Mouse (Mus musculus) embryo, embryonic 11 days (tissue): ENCODE data around the gene Tmem88.

Source experiments
- DNase-seq: peaks from one replicate; pipeline ENCODE4 v3.0.0-alpha.2; 2015

Gene Tmem88

DNA sequence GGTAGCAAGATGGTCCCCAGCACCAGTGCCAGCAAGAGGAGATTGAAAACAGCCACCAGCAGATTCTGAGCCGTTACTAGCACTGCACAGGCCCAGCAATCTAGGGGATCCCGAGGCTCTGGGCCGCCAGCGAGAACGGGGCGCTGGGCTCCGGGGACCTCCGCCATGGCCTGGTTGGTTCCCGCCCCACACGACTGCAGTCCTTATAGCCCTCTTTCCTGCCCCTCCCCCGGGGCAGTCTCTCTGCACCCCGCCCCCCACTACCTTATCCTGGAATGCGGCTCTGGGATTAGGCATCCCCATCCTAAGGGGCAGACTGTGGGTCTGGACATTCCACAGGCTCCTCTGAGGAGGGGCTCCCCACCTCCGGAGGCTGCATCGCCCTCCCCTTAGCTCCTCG lies at the start of gene Tmem88:
TSS of gene Tmem88 (minus strand) at position 176 of the 400 bp plus-strand sequence.
- peak; percentile 77 for DNase-seq

DNA sequence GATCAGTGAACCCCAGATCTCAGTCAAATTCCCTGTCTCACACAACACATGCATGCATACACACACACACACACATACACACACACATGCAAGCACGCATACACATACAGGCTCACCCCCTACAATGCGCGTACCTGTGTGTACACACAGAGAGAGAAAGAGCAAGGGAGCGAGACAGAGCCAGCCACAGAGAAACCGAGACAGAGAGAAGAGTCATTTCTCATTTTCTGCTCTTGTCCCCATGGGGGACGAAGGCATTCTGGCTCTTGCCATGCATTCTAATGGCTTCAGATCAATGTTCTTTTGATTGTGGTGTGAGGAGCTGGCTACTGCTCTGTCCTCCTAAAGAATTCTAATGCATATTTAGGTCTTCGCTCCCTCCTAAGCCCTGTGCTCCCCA lies 49.3 kb upstream of the Tmem88 start:
- no peak for DNase-seq

DNA sequence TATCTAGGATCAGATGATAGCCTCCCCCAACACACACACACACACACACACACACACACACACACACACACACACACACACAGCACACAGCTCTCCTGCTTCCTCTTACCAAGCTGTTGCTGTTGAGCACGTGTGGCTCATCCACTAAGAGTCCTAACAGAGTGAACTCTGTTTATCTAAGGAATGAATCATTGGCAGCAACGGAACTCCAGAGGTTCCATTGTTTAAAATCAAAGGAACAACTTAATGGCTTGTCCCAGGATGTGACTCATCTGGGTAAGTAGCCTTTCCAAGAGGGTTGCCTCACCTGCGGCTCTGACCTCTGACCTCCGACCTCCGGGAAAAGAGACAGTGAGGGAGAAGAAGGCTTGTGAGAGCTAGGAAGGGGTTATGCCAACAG lies 45.3 kb upstream of the Tmem88 start:
- no peak for DNase-seq

DNA sequence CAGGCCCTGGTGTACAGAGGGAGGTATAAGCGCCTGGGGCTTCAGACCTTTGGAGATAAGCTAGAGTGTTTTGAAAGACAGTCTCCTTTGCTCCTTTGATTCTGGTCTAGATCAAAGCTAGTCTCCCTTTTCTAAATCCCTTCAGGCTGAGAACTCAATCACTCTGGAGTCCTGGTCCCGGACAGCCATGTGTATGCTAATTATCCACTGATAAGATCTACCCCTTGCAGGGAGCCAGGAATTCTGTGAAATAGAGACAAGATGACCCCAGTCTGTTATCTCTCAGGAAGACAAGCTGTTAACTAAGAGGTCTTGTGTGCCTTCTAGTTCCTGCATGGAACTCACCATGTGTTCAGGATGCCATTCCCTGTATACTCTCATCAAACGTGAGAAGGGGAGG lies 39.3 kb upstream of the Tmem88 start:
- no peak for DNase-seq

DNA sequence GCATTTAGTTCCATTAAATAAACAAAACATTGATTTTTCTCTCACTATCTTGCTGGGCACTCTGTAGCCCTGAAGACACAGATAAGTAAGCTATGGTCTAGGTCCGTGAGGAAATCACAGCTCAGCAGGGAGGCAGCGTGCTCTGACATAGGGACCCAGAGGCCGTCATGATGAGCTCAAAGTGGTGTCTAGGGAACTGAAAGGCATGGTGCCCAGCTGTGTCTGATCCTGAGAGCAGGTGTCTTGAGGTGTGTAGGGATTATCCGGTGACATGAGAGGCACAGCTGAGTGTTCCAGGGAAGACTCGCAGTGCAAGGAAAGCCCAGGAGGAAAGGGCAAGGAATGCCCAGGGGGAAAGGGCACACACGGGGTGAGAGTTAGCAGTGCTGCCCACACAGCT lies 35.2 kb upstream of the Tmem88 start:
- no peak for DNase-seq

DNA sequence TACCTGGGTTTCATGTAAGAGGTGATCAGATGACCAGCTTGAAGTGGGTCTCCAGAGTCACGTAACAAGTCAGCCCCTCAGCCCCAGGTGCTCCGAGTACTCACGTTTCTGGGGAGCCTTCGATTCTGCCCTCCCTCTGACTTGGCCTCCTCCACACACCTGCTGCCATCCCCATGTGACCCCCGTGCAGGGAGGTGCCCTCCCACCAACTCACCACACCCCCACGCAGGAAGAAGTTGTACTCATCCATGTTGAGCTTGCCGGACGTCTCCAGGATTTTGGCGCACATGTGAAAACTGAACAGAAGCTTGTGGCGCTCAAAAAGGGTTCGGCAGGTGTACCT lies 34.6 kb upstream of the Tmem88 start:
- DNase-seq, result no peak

DNA sequence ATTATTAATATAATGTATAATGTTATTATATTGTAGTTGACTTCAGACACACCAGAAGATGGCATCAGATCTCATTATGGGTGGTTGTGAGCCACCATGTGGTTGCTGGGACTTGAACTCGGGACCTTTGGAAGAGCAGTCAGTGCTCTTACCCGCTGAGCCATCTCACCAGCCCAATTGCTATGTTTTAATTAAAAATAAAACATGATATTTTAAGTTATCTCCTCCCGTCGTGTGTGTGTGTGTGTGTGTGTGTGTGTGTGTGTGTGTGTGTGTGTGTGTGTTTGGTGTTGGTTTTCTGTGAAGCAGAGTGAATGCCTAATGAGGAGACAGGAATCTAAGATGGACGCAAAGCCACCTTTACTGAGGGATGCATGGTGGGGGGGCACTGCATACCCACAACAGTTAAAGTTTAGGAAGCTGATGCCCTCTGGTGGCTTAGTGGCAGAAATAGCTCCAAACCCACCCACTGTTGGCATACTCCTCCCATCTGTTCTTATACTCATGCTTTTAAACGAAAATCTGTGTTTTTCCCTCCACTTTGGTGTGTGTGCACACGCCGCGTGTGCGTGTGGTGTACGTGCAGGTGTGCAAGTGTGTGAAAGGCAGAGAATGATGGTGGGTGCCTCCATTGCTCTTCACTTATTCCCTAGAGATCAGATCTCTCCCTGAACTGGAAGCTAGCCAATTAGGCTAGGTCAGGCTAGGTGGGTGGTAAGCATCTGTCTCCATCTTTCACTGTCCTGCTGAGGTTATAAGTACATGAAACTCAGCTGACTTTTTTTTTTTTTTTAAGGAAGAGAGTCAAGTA lies 34.0 kb upstream of the Tmem88 start:
- peak; percentile 91 for DNase-seq

DNA sequence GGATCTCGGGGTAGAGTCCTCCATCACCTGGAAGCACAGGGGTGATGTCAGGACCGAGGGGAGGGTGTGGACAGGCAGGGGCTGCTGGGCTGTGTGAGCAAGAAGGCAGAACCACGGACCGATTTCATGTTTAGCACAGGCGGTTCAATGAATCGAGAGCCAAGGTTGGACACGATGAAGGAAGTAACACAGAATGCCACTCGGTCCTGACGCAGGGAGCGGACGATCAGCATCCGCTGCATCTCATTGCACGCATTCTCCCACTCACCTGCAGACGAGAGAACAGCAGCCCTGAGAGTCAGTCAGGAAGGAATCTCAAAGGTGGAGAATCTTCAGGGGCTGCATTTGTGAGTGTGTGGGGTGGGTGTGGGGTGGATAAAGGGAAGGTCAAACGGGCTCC lies 32.6 kb upstream of the Tmem88 start:
- DNase-seq, result no peak

DNA sequence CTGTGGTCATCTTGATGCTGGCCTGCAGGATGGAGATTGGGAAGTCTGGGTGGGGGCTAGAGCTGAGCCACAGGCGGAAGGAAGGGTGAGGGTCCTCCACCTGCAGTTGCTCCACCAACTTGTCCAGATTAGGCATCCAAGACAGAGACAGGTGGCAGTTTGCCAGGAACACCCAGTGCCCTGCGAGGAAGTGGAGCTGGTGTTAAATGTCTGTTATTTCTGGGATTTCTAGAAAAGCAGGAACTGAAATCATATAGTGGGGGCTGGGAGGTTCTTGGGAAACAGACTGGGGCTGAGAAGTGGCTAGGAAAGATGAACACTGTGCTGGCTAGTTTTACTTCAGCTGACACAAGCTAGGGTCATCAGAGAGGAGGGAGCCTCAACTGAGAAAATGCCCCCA lies 31.3 kb upstream of the Tmem88 start:
- no peak for DNase-seq

DNA sequence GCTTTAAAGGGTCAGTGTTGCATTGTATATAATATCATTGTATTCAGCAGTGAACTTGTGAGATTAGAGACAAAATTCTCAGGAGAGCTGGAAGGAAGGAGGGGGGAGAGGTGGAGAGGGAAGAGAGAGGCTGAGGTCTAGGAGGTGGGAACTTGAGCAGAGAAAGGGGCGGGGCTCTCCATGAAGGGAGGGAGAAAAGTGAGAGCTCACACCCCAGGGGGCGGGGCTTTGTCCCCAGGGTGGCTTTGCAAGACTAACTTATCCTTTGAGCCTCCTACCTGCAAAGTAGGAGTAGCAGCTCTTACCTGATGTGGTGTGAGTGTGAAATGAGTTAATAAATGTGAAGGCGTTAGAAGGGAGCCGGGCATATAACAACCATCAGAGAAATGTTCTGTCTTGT lies 30.7 kb upstream of the Tmem88 start:
- peak; percentile 61 for DNase-seq

DNA sequence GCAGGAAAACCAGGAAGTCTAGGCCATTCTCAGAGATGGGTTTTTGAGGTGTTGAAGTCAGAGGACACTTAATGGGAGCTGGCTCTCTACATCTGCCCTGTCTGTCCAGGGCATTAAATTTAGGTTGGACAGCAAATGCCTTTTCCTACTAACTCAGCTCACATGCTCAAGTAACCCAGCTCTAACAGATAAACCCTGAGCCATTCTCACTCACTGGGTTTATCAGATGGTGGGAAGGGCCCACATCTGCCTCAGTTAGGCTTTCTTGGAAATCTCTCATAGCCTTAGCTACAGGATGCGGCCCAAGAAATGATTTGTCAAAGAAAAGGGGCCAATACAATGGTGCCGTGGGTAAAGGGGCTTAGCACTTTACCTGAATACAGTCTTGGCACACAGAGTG lies 28.2 kb upstream of the Tmem88 start:
- no peak for DNase-seq

DNA sequence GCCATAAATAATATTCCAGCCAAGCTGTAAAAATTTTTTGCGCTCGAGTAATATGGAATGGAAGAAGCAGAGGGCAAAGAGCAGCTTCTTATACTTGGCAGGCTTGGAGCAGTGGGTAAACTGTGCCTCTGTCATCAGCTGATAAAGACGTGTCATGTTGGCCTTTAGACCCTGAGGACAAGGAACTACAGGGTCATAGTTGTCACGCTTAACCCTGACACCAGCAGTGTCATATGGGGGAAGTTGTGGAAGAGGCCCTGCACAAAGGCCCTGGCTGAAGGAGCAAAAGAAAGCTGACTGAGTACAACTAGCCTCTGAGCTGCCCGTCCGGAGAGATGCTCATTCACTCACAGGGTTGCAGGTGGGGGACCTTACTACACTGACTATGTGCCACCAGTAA lies 25.9 kb upstream of the Tmem88 start:
- no peak for DNase-seq

DNA sequence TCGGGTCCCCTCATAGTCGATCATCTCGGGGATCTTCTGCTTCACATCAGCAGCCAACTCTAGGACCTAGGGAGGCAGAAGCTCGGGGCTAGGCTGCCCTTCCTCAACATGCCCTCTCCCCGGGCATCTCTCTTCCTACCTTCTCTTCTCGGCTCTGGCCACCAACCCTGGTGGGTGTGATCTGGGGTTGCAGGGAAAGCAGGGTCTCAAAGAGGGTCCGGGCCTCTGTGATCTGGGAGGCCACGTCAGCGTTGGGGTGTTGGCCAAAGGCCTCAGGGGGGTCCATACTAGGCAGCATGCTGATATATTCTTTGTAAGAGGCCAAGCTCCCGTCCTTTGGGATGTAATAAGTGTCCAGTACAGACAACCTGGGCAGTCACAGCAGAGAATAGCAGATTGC lies 24.8 kb upstream of the Tmem88 start:
- DNase-seq, result no peak

DNA sequence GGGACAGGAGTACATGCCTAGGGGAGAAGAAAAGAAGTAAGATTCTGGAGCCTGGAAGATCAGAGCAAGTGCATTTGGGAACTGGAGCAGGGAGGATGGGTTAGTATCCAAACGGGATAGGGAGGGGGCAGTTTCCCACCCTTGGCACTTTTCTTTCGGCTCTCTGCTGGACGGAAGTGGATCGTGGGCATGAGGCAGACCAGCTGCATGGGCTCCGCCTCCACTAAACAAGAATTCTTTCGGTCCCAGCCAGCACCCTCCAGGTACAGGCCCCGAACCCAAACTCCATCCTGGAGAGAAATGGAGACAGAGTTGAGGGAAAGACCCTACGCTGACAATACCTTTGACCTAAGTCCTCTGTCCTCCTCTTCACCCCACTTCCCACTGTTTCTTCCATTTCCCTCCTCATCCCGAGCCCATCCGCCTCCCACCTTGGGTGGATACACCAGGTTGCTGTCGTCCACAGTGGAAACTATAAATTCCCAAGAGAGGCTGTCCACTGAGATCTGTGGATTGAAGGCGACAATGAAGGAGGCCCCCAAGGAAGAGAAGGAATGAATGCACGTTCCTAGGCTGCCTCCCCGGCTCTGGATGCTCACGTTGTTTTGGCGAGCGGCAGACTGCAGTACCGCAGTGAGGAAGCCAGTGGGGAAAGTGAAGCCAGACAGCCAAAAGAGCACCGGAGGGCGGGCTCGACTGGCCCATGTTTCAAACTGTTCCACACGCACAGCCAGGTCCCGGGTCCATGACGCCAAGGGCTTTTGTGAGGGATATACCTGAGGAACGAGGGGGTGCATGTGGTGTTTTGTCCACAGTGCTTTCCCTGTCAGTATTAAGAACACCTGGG lies 23.3 kb upstream of the Tmem88 start:
- DNase-seq, result peak; percentile 42

DNA sequence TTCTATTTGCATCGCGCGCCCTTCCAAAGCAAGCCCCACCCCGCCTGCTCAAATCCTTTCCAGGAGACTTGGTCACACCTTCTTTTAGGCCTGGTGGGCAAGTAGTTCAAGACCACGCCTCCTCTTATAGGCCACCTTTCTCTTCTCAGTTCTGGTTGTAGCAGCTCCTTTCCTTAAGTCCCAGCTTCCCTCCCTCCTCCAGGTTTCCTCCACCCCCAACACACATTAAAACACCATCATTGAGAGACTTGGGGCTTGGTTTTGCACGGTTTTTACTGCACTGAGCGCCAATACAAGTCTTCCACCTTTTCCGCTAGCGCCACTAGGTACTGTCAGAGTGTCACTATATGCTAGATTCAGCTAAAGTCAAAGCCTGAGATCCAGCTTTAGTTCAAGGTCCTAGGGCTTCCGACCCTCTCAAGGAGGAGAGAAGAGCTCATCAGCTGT lies 22.5 kb upstream of the Tmem88 start:
- no peak for DNase-seq

DNA sequence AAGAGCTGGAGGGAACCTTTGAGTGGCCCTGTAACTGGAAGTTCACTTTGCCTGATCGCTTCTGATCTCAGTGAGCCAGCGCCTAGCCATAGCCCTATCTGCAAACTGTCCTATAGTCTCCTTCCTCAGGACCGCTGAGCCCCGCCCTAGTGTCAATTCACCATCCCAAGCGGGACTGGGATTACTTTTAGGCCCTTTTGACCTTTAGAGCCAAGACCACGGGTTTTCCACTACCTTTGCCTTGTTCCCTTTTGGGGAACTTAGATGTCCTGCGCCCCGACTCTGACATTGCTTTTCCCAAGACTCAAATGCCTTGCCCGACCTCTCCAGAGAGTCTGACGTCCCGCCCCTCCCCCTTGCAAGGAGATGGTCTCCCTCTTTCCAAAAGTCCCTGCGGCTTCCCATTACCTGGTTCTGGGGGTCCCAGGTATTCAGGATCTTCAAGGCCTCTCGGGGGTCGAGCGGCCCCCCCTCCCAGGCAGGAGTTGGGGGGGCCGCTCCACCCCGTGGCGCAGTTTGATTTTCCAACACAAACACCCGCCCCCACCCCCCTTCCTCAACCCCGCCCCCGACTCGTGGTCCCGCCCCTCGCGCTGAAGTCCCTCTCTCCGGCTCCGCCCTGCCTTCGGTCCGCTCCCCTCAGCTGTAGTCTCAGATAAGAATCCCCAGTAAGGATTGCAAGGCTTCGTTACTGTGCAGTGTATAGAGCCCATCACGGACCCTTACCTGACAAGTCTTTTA lies 21.9 kb upstream of the Tmem88 start:
- peak; percentile 78 for DNase-seq

DNA sequence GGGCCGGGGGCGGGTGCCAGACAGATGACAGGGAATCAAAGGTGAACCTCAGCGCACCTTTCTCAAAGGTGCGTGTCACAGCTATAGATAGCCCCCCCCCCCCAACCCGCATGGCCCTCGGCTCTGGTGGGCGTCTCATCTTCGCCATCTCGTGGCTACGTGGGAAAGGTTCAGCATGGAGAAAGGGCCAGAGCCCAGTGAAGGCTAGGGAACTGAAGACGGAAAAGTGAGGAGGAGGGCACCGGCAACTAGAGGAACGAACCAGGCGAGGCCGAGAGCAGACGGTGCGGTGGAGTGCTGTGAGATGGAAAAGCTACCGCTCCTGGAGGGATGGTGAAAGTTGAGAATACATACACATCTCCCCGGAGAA lies 21.4 kb upstream of the Tmem88 start:
- DNase-seq, result no peak

DNA sequence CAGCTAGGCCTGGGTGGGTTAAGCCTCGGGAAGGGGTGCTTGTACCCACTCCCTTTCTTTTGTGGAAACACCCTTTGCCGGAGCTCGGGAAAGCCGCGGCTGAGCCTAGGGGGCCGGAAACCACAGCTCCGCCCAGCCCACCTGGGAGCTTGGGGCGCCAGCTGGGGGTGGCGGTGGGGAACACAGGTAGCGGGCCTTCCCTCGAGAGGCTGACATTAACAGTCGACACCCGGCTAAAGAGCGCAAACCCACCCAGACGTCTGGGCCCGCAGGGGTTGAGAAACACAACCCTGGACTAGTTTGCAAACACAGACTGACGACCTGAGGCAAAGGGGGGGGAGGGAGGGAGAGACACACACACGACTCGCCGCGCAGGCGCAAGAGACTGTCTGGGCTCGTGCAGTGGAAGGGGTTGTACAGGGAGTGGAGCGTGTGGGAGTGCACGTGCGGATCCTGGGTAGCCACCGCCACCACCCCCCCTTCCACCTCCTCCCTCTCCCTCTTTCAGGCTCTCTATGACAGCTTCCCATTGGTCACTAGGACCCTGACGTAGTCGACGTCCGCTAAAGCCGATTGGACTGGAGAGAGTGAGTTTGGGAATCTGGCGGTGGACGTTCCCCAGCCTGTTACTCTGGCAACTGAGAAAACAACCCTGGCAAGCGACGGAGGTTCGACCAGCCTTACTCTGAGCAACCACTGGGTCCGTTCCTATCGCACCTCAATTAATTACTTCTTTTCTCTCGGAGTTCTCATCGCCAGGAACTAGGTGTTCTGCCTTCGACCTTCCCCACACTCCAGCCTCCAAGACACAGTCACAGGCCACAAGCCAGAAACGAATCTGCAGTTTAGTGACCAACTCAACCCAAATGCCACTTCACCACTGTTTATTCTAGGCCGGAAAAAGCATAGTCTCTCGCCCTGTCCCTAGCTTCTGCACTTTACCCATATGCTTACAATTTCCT lies 20.7 kb upstream of the Tmem88 start:
- DNase-seq, result peak; percentile 98

DNA sequence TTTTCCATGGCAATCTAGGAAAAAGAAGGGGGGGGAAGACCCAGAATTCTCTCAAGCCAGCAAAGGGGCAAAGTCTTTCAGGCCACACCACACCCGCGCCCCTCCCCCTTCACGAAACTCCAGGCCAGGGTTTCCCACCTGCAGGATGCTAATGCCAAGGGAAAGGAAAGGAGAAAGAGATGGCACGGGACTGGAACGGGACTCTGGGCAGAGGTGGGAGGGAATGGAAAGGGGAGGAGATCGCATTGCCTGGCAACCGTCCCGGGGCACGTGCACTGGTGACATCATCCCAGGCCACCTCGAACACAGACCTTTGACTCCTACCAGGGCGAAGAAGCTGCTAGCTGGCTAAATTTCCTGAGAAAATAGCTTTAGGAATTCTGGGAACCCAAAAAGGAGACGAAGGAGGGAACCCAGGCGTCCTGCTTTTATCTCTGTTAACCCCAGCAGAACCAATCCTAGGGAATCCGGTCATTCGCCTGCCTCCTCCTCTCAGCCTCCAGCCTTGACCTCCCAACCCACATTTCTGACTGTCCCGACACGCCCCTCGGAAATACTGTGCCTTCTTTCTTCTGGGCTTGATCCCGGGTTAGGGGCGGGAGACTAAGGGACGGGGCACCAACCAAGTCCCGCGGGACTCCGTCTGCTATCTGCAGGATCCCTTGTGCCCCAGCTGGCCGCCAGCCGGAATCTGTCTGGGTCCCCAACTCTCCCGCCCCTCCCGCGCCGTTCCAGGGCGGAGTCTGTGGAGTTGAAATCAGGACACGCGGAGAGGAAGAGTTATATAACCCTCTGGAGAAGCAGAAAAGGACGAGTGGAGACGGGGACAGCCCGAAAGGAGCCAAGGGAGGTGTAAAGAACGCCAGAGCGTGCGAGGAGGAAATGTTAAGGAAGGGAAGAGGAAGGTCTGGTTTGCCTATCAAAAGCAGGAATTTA lies 19.7 kb upstream of the Tmem88 start:
- DNase-seq, result peak; percentile 95

DNA sequence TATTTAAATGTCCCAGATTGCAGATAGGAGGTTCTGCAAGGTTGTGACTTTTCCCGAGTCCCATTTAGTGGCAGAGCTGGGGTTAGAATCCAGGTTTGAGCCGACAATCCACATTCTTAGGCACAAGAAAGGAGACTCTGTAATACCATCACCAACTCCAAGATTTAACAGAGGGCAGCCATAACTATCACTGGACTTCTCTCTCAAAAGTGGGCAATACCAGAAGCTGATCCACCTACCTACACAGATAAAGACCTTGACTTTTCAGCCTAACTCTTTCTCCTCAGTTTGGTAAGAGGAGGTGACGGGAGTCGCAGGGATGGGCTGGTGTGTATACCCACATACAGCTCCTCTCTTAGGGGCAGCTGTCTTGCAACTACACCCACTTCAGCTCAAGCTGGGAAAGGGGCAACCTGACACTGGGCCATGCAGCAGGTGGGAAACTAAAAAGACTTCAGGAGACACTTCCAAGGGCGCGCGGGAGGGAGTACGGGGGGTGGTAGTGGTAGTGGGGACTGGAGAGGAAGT lies 19.0 kb upstream of the Tmem88 start:
- DNase-seq, result no peak

DNA sequence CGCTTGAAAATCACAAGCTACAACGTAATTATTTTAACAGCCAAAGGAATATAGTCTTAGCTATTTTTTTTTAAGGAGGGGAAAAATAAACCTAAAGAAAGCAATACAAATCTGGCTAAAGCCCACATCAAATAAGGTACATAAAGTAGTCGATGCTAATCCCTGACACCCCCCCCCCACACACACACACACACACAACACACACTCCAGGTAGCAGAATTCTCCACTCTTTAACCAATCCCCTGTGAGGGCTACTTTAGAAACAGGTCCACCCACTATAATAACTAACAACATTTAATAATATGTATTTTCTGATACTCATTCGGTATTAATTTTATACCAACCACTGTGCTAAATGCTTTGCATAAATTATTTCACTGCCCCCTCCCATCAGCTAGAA lies 18.5 kb upstream of the Tmem88 start:
- no peak for DNase-seq
